Mouse (Mus musculus) layer of hippocampus, adult 18-20 months (tissue): ENCODE measurements around the gene Olfr320. TPM values are rescaled to one million over a fixed set of nuclear protein-coding genes. Genes with fewer than 3 reads are reported as not detected.
"Not testable (repeated sequence)": the region's sequence is repeated elsewhere in the genome, so short reads cannot be mapped to it uniquely, and the experiment has no call there.

Experiments used
- DNase-seq, 2 experiments: peaks; one replicate each; pipeline ENCODE4 v3.0.0; 2022; ENCODE audit warnings: low spot score in 2 of 2
- long read RNA-seq: library from polyadenylated mRNA; stranded (forward); transcript quantifications from one replicate; pipeline ENCODE4 v2.0.0, GENCODE M21; 2021
- total RNA-seq, 2 experiments: library from RNA; stranded (reverse); gene quantifications; 2 replicates each; pipeline ENCODE4 v1.2.3; 2021

Gene Olfr320
- total RNA-seq, result not detected
- long read RNA-seq, result 0 reads

DNA sequence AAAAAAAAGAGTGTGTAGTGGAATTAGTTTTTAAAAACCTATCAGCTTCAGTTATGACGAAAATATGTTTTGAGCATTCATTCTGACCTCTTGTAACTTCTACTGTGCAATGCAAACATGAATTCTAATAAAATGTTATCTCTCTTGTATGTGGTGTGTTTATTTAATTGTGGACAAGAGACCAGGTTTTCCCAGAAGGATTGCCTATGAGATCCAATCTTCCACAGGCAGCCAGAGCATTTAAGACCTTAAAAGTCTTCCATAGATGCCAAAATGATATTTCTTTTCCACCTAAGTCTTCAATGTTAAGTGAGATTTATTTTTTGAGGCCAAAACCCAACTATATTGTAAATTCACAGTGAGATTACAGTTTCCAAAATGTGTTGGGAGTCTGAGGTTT, at the start of gene Olfr320:
TSS of gene Olfr320 (plus strand) at position 301 of the 400 bp plus-strand sequence.
- no peak for DNase-seq

DNA sequence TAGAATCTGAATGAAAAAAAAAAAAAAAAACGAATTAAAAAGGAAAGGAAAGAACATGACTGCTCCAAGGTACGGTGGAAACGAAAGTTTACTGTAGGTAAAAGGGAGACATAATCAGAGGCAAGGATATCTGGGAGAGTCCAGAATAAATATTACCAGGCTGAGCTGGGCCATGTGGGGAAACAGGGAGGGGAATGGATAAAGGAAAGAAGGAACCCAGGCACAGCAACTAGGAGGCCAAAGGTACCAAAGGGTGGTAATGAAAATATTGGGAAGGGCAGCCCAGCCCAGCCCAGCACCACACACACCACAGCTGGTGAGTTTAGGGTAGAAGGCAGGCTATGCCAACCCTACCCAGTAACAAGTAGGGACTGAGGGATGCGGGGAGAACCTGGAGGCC, 46.0 kb upstream of the Olfr320 start:
- no peak for DNase-seq

DNA sequence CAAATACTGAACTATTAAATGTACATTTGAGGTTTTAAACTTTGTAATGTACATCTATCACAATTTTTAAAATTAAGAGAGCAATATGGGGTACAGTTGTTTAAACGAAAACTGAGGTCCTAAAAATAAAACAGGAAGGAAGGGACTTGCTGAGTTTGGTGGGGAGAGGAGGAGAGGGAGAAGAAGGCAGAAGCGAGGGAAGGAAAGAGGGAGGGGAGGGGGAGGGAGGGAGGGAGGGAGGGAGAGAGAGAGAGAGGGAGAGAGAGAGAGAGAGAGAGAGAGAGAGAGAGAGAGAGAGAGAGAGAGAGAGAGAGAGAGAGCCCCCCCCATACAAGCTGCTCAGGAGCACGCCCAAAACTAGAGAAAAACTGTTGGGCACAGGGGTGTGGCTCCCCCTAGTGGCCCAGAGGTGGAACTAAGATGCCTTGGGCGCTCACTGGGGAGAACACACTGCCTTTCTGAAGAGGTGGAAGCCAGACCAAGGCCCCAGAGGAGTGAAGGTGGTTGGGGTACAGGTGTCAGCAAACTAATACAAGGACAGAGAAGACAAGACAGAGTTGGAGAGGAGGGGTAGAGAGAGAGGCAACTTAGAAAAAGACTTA, 44.4 kb upstream of the Olfr320 start:
- DNase-seq, result peak; percentile 37 to 64

DNA sequence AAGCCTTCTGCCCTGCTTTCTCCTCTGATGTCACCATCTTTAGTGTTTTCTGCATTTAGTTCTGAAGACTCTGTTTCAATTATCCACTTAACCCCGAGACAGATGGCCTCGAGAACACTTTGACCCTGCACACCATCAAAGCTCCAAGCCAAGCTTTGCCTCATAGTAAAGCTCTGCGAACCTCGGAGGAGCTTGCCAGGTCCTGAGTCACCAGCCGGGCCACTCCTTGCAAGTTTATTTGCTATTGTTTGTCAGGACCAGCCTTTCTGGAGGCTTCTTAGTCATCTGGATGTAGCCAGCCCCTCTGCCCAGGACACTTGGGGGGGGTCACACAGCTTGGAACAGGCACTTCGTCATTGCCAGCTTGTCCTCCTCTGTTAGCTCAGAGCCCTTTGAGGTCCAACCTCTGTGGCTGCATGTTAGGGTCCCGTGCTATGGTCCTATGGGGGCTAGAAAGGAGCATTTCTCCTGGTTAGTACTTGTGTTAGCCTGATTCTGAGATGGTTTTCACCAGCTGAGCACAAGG, 42.7 kb upstream of the Olfr320 start:
- no peak for DNase-seq

DNA sequence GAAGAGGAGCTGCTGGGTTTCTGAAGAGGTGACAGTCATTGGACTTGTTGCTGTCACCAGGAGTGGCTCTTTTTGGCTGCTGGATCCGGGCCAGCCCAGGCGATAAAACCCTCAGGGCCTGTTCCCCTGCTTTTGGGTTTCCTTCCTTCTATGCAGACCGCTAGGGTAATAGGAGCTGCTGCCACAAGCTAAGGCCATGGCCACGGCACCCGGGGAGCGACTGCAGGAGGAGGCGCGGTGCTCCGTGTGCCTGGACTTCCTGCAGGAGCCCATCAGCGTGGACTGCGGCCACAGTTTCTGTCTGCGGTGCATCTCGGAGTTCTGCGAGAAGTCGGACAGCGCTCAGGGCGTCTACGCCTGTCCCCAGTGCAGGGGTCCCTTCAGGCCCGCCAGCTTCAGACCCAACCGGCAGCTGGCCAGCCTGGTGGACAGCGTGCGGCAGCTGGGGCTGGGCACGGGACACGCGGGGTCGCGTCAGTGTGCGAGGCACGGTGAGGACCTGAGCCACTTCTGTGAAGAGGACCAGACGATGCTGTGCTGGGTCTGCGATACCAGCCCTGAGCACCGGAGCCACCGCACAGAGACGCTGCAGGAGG, 40.5 kb upstream of the Olfr320 start, which contains the start of gene Trim58:
TSS of gene Trim58 (plus strand) at position 194 of the 596 bp plus-strand sequence.
- DNase-seq, result no peak

DNA sequence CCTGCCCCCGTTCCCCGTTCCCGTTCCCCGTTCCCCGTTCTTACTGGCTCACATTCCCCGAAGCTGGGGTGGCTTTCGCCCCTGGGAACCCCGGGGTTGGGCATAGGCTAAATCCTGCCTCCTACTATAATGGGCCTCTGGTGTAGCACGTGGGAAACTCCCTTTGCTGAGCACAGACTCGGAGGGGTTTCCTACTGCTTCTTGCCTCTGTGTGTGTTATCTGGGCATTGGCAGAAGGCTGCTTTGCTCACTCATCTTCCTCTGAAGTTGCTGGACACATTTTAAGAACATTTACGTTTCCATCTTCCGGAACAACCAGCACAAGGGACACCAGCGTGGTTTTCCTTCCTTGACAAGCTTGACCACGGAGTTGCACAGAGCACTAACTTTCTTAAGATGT, 39.8 kb upstream of the Olfr320 start:
- no peak for DNase-seq

DNA sequence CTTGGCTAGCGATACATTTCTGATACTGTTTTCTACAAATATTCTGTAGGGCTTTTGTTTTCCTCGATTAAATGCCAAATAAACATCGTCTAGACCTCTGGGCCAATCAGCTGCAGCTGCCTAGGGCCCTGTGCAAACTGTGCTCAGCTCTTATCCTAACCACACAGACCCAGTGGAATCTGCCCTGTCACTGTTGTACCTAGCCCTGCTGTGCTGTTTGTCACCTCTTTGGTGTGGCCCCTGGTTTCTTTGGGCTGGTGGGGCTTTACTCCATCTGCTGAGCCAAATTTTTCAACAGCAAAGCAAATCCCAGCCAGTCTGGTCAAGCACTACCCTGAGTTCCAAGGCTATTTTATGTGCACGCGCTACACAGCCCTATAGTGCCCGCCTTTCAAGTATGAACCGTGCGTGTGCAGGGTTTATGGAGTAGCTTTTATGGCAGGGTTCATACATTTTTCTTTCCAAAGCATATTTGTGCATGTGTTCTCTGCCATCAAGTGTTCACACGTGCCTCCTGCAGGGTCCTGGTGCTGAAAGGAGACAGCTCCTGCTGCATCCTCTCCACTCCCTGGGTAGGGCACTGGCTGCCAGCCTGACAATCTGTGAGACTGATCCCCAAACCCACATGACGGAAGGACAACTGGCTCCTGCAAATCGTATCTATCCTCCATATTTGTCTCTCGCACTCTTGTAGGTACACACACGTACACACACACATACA, 39.1 kb upstream of the Olfr320 start:
- DNase-seq, result no peak

DNA sequence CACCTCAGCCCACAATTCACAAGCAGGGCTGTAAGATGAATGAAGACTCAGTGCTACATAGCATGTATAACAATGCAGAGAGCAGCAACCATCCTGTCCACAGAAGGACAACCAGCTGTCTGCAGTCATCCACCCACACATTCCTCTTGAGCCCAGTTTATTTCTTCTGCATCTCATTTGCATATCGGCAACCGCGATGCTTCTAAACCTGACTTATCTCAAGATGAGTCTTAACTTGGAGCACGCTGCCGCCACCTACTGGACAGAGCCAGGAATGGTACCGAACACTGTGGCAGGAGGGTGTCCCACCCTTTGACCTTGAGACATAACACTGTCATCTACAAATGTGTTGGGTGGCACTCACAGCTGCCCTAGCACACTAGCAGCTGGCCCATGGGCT, 37.5 kb upstream of the Olfr320 start:
- peak; percentile 6 to 36 for DNase-seq

DNA sequence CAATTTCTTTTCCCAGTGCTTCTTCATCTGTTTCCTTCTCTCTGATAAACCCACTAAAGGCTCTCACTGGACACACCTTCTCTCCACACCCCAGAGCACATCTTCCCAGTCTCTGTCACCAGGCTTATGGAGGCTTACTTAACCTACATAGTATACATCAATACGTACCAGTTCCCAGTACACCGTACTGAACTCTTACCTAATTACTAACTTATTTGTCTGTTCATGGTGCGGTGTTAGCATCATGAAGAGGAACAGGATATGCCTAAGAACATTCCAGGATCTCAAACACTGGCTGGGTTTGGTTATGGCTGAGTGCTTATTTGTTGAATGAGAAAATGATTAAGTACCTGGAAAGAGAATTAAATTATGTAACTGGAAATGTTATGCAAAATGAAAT, 25.7 kb upstream of the Olfr320 start:
- DNase-seq, result no peak

DNA sequence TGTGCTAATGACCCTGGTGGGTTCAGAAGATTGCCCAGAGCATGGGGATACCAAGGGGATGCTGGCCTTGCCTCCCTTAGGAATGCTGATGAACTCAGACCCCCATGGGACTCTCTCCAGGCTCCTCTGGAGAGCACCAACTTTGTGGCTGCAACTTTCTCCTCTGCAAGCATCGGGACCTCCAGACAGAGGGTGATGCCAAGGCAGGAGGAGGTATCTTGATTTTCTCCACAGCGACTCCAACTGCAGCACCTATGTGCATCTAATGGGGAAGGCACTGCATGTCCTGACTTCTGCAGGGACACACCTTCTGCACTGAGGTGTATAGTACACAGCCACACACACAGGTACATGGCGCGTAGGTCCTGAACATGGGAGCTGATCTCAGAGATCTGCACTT, 22.3 kb upstream of the Olfr320 start, which contains the start of gene Olfr322:
TSS of gene Olfr322 (plus strand) at position 187 of the 400 bp plus-strand sequence.
- no peak for DNase-seq

DNA sequence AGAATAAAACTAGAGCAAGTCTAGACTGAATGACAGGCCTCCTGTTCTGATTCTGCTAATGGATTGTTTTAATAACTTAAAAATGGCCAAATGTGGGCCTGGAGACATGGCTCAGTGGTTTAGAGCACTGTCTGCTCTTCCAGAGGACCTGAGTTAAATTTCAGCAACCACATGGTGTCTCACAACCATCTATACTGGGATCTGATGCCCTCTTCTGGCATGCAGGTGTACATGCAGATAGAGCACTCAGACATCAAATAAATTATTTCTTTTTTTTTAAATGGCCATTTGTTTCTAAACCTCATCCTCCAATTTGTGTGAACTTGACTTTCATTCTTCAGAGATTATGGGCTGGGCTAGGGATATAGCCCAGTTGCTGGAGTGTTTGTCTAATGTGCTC, 11.6 kb upstream of the Olfr320 start:
- no peak for DNase-seq

DNA sequence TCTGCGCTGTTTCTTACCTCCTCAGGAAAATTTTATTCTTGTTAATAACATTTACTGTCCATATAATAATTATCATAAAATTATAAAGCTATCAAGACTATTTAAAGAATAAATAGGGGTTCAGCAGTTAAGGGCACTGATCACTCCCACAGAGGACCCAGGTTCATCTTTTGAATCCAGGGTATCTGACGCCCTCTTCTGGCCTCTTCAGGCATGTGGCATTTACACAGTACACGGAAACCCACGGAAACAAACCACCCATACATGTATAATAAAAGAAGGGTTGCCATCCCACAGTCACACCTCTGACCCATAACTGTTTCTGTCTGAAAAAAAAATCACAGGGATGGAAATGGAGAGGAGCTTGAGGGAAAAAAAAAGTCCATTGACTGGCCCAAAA, 9.1 kb upstream of the Olfr320 start:
- no peak for DNase-seq

DNA sequence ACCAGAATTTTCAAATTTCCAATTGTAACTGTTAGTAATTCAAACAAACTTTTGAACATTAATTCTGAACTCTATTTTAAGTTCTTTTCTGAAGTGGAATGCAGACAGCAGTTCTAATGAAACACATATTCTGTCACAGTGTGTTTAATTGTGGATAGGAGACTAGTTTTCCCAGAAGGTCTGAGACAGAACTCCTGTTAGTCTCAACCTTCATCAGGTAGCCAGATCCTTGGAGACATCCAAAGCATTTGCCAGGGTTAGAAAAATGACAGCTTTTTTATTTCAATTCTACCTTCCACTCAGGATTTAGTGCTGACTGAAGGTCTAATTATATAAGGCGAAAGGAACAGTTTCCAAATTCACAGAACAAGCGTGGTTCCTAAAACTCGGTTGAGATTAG, 18.0 kb downstream of the Olfr320 start, which contains the start of gene Olfr319:
TSS of gene Olfr319 (plus strand) at position 301 of the 400 bp plus-strand sequence.
- no peak for DNase-seq

DNA sequence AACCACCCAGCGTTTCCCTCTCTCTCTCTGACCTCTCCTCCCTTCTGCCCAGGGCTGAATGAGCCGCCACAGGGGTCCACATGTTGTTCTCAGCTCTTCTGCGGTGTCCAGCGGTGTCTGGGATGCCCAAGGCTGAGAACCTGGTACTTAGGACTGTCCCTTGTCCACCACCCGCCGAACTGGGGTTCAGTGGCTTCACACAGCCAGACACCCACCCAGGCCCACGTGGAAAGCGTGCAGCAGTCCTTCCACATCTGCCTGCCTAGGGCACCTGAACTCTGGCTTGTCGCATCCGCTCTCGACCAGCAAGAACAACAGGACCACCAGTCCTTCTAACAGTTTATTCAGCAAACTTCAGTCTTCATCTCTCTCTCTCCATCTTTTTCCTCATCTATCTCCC, 28.2 kb downstream of the Olfr320 start:
- DNase-seq, result no peak

DNA sequence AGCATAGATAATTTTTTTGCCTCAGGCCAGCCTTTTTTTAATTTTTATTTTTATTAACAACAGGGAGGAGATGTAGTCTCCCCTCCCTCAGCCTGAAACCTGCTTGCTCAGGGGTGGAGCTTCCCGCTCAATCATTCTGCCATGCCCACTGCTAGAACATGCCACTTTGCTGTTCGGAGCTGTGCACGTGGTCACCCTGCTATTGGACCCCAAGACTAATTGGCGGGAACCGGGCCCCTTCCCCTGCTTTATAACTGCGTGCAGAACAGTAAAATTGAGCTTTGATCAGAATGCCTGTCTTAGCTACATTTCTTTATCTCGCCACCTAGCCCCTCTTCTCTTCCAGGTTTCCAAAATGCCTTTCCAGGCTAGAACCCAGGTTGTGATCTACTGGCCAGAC, 36.8 kb downstream of the Olfr320 start:
- DNase-seq, result not testable (repeated sequence)

DNA sequence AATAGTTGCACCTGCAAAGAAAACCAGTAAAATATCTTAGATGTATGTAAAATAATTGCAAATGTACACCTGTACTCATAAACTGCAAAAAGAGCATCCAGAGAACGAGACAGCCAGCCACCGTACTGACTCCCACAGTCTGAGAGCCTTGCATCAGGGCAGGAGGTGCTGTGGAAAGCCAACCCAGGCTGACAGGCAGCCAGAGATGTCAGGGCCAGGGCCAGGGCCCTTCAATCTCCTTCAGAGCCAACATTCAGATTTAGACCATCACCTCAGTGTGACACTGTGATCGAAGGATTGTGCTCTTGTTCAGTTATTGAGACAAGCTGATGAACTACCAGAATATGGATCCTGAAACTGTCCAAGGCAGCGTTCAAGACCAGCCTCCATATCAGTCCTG, 38.8 kb downstream of the Olfr320 start:
- no peak for DNase-seq

DNA sequence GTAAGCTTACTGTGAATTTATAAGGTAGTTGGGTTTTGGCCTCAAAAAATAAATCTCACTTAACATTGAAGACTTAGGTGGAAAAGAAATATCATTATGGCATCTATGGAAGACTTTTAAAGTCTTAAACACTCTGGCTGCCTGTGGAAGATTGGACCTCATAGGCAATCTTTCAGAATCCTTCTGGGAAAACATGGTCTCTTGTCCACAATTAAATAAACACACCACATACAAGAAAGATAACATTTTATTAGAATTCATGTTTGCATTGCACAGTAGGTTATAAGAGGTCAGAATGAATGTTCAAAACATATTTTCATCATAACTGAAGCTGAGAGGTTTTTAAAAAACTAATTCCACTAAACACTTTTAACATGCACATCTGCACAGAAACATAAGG, 43.0 kb downstream of the Olfr320 start, which contains the start of gene Olfr318:
TSS of gene Olfr318 (minus strand) at position 101 of the 400 bp plus-strand sequence.
- no peak for DNase-seq

DNA sequence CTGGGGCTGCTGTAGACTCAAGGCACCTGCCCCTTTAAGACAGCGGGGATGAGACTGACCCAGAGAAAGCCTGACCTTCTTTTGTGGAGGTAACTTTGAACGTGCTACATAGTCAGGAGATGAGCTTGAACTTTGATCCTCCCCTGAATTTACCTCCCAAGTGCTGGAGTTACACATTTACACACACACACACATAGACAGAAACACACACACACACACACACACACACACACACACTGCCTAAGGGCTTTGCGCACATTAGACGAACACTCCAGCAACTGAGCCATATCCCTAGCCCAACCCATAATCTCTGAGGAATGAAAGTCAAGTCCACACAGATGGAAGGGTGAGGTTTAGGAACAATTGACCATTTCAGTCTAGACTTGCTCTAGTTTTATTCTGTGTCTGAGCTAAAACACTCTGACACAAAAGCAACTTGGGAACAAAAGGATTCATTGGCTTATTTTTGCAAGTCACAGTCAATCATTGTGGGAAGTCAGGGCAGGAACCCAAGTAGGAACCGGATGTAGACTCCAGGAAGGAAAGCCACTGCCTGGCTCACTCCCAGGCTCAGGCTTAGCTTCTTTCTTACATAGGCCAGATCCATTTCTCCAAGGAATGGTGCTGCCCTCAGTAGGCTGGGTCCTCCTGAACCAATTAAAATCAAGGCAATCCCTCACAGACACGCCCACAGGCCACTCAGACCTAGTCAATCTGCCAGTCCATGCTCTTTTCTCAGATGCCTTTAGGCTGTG, 47.2 kb downstream of the Olfr320 start:
- DNase-seq, result not testable (repeated sequence)

DNA sequence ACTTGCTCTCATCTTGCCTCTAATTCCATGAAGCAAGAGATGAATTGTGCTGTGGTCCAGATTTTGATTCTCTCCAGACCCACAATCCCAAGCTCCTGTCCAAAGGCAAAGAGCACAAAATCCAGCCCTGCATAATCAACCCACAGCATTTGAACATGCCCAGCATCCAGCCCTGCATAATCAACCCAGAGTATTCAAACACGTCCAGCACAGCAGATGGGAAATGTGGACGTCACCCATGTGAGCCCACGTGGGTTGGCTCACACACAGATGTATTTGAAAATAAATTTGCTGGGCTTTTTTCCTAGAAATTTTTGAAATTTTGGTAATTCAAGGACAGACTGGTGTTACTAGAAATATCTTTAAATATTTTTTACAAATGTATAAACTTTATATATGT, 52.5 kb downstream of the Olfr320 start:
- peak; percentile 40 to 73 for DNase-seq
